Mouse (Mus musculus) cerebellum, postnatal 14 days (tissue): ENCODE results near the gene Trdn.

Experiments
- DNase-seq, 2 experiments: peaks; one replicate each; pipeline ENCODE4 v3.0.0; 2021; ENCODE audit warnings: mixed read lengths in 2 of 2

The Trdn gene

DNA sequence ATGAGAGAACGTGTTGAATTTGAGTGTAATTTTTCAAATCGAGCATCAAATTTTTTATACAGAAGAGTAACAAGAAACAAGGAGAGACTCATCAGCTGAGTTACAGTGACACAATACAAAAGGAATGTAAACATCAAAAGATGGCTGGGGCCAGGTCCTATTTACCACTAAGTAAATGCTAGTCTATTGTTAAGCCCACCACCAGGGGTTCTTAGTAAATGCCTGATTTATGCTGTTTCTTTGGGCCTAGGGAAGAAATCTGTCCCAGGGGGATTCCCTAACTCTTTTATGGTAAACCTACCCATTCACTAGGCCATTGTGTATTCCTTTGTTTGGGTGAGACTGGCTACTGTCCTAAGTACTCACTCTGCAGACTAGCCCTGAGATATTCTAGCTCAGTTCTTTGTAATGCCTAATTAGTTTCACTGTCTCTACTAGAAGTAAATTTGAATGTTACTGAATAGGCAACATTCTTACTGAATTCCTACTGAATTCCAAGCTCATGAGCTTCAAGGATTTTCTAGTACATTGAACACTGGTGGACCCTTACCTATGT is 295.2 kb downstream of the Trdn start:
- no peak for DNase-seq
